ENCODE assay signal across 11 mouse cellular contexts in genomic region chr8:122329553-122330239, GRCm38 (mm10). TPM values are rescaled to one million over a fixed set of nuclear protein-coding genes. Genes with fewer than 3 reads are reported as not detected.
DNase-seq lines count a peak whose midpoint lies in the region; ATAC-seq lines count a peak whose summit lies in the region.
"Had no signal": no experiment of that assay in that cellular context is flagged by ENCODE, and none has a peak within 500 bp of the region (broad histone marks: within the 10 kb centered on the region; RNA-seq: fewer than 3 reads in every experiment).

No protein-coding gene starts in this region.

- peaks cover 78% of the 10 kb centered on the region for H3K4me1 ChIP-seq in heart, embryonic 13.5 days
- H3K4me1 ChIP-seq in limb, embryonic 12.5 days (replicated peaks): no peaks in the 10 kb centered on the region
- H3K4me1 ChIP-seq in midbrain, embryonic 16.5 days (ENCODE audit: control insufficient read depth, insufficient read depth, low read length): peaks cover 12% of the 10 kb centered on the region

- H3K4me3 ChIP-seq in heart, embryonic 13.5 days: no peak overlapping the region
- no peak overlapping the region for H3K4me3 ChIP-seq in limb, embryonic 12.5 days (replicated peaks)
- no peak overlapping the region for H3K4me3 ChIP-seq in midbrain, embryonic 16.5 days (ENCODE audit: low read depth, low read length)

- H3K9ac ChIP-seq in heart, embryonic 13.5 days: peak overlapping the region; percentile 54
- no peak overlapping the region for H3K9ac ChIP-seq in limb, embryonic 12.5 days (replicated peaks)
- H3K9ac ChIP-seq in midbrain, embryonic 16.5 days (ENCODE audit: low read depth, low read length): no peak overlapping the region

- H3K36me3 ChIP-seq in heart, embryonic 13.5 days: peaks cover 59% of the 10 kb centered on the region
- no peaks in the 10 kb centered on the region for H3K36me3 ChIP-seq in limb, embryonic 12.5 days
- H3K36me3 ChIP-seq in midbrain, embryonic 16.5 days (ENCODE audit: control insufficient read depth, insufficient read depth, low read length): no peaks in the 10 kb centered on the region

- H3K4me2 ChIP-seq in heart, embryonic 13.5 days: 0 out of 2 replicates have a peak overlapping the region, but pooled peaks have one; percentile 1
- H3K4me2 ChIP-seq in limb, embryonic 12.5 days: no peak overlapping the region
- no peak overlapping the region for H3K4me2 ChIP-seq in midbrain, embryonic 16.5 days (ENCODE audit: low read length)

- intact Hi-C loops in heart, postnatal 10 days (cut with DNase I): loop anchor here (2.0 to 5.0 kb wide), 2 partner anchors 15 to 352 kb away; no protein-coding TSS in a partner anchor

- 0 out of 2 replicates have a peak, but pooled peaks cover under 1% of the 10 kb centered on the region for H3K27me3 ChIP-seq in heart, embryonic 13.5 days (replicated peaks)
- peaks cover 32% of the 10 kb centered on the region for H3K27me3 ChIP-seq in limb, embryonic 12.5 days
- H3K27me3 ChIP-seq in midbrain, embryonic 16.5 days (ENCODE audit: control insufficient read depth, insufficient read depth, low read depth, low read length): peaks cover 11% of the 10 kb centered on the region

- DNase-seq in heart, postnatal 10 days: no peak
- no peak for DNase-seq in urinary bladder, postnatal 14 days (ENCODE audit: low spot score)
- DNase-seq in frontal cortex, postnatal 14 days (ENCODE audit: low spot score in 2 of 2): no peak
- DNase-seq: cerebellum, adult 9-10 months had no signal

- H3K27ac ChIP-seq in heart, embryonic 13.5 days (replicated peaks): peak overlapping the region; percentile 73
- 0 out of 2 replicates have a peak overlapping the region, but pooled peaks have one; percentile 7 for H3K27ac ChIP-seq in limb, embryonic 12.5 days
- peak overlapping the region; percentile 56 for H3K27ac ChIP-seq in midbrain, embryonic 16.5 days (ENCODE audit: low read length)

- 71% methylated on average over 22 of the region's 22 CpGs for WGBS in heart, embryonic 13.5 days
- WGBS in limb, embryonic 12.5 days: 79% methylated on average over 22 of the region's 22 CpGs
- 52% methylated on average over 22 of the region's 22 CpGs for WGBS in midbrain, embryonic 16.5 days

- no peaks in the 10 kb centered on the region for H3K9me3 ChIP-seq in heart, embryonic 13.5 days
- no peaks in the 10 kb centered on the region for H3K9me3 ChIP-seq in limb, embryonic 12.5 days
- H3K9me3 ChIP-seq in midbrain, embryonic 16.5 days (replicated peaks; ENCODE audit: control insufficient read depth, low read length, poor library complexity, severe bottlenecking): no peaks in the 10 kb centered on the region

- ATAC-seq in heart, embryonic 13.5 days (ENCODE audit: extremely low read depth, insufficient number of reproducible peaks, low FRiP score, low TSS enrichment): no peak
- peak; percentile 55 for ATAC-seq in erythroblast, adult 5-6 weeks (replicated peaks; ENCODE audit: low FRiP score, poor library complexity, severe bottlenecking)
- ATAC-seq in limb, embryonic 12.5 days (ENCODE audit: insufficient number of reproducible peaks, insufficient read depth, low FRiP score, low TSS enrichment, low read depth): no peak
- no peak; the same call in 1 of the 2 replicates for ATAC-seq in midbrain, embryonic 16.5 days
- ATAC-seq in CD4-positive, CD25-positive, alpha-beta regulatory T cell, adult 4 months: no peak

RNA-seq across cellular contexts. Expression of gene Trhr2, which starts 30.9 kb away (rescaled TPM):
- polyA plus RNA-seq in heart, embryonic 13.5 days (2015; fragmentation: Nextera tagmentation; extraction: Ambion mirVana): not detected in 2 replicates
- not detected for total RNA-seq in heart, postnatal 10 days (2021)
- total RNA-seq in erythroblast, adult 5-6 weeks (2015; ENCODE audit: low replicate concordance): not detected in 2 replicates
- total RNA-seq in erythroblast, adult 5-6 weeks (2017; ENCODE audit: low replicate concordance): not detected in 2 replicates
- polyA plus RNA-seq in limb, embryonic 12.5 days (2016; fragmentation: Nextera tagmentation; extraction: Ambion mirVana): not detected in 2 replicates
- polyA plus RNA-seq in midbrain, embryonic 16.5 days (2015; fragmentation: Nextera tagmentation; extraction: Ambion mirVana): 0.26 TPM in 1 of 2 replicates, not detected in the other
- not detected for polyA plus RNA-seq in CD4-positive, CD25-positive, alpha-beta regulatory T cell, adult 4 months (2017; shearing (Covaris generic))
- total RNA-seq: neutrophil, adult 5-6 weeks had no signal
- polyA plus RNA-seq: kidney, embryonic 16.5 days had no signal

RNA-seq across cellular contexts. Expression of gene Zc3h18, which starts 46.7 kb away (rescaled TPM):
- polyA plus RNA-seq in heart, embryonic 13.5 days (2015; fragmentation: Nextera tagmentation; extraction: Ambion mirVana): 30.4 and 31.1 TPM in 2 replicates
- 10 to 100 TPM; 25.5 to 27.5 TPM for total RNA-seq in heart, postnatal 10 days (2021)
- total RNA-seq in erythroblast, adult 5-6 weeks (2015; ENCODE audit: low replicate concordance): 10.8 and 14.2 TPM in 2 replicates
- total RNA-seq in erythroblast, adult 5-6 weeks (2017; ENCODE audit: low replicate concordance): 22.2 and 31.5 TPM in 2 replicates
- polyA plus RNA-seq in limb, embryonic 12.5 days (2016; fragmentation: Nextera tagmentation; extraction: Ambion mirVana): 76.7 and 76.9 TPM in 2 replicates
- 30.8 and 37.7 TPM in 2 replicates for polyA plus RNA-seq in midbrain, embryonic 16.5 days (2015; fragmentation: Nextera tagmentation; extraction: Ambion mirVana)
- 10 to 100 TPM; 12.1 to 12.7 TPM for polyA plus RNA-seq in CD4-positive, CD25-positive, alpha-beta regulatory T cell, adult 4 months (2017; shearing (Covaris generic))

RNA-seq across cellular contexts. Expression of gene Zfpm1, which starts 47.8 kb away (rescaled TPM):
- polyA plus RNA-seq in heart, embryonic 13.5 days (2015; fragmentation: Nextera tagmentation; extraction: Ambion mirVana): 3.8 TPM in 2 replicates
- total RNA-seq in heart, postnatal 10 days (2021): 10 to 100 TPM; 35.3 to 38.0 TPM
- total RNA-seq in erythroblast, adult 5-6 weeks (2015; ENCODE audit: low replicate concordance): 54.2 and 55.4 TPM in 2 replicates
- 196 and 459 TPM in 2 replicates for total RNA-seq in erythroblast, adult 5-6 weeks (2017; ENCODE audit: low replicate concordance)
- polyA plus RNA-seq in limb, embryonic 12.5 days (2016; fragmentation: Nextera tagmentation; extraction: Ambion mirVana): 1.2 and 1.4 TPM in 2 replicates
- 0.77 and 1.2 TPM in 2 replicates for polyA plus RNA-seq in midbrain, embryonic 16.5 days (2015; fragmentation: Nextera tagmentation; extraction: Ambion mirVana)
- under 1 TPM; 0.46 to 0.82 TPM for polyA plus RNA-seq in CD4-positive, CD25-positive, alpha-beta regulatory T cell, adult 4 months (2017; shearing (Covaris generic))

Comparison
In these comparisons a context has a peak if more than half of its experiments do, and no peak if none do; other contexts are left out.
1. H3K27ac ChIP-seq: peak in every context shown above with its lines; median percentile 73 in heart, embryonic 13.5 days; 56 in midbrain, embryonic 16.5 days; 7 in limb, embryonic 12.5 days.